Mouse (Mus musculus): ENCODE results near the gene Klrc1.
"Not testable (repeated sequence)": the region's sequence is repeated elsewhere in the genome, so short reads cannot be mapped to it uniquely, and the experiment has no call there.

Klrc1 gene

DNA sequence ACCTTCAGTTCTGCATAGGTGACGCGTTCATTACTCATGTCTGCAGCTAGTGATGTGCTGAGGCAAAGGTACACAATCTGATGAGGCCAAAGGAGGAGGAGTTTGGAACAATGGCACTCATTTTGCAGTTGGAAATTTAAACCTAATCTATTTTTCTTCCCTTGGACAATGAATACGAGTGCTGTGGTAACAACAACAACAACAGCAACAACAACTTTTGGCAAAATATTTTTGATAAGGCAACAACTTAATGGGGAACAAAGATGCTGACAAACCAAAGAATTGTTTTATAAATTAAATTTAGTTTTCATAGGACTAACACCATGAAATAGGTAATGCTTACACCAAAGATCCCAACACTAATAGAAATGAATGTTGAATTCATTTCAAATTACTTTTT lies at the start of gene Klrc1:
Gene Klrc1, minus strand, starts transcription at position 101 of the 400 bp plus-strand sequence.
- CTCF ChIA-PET: no interaction called here

DNA sequence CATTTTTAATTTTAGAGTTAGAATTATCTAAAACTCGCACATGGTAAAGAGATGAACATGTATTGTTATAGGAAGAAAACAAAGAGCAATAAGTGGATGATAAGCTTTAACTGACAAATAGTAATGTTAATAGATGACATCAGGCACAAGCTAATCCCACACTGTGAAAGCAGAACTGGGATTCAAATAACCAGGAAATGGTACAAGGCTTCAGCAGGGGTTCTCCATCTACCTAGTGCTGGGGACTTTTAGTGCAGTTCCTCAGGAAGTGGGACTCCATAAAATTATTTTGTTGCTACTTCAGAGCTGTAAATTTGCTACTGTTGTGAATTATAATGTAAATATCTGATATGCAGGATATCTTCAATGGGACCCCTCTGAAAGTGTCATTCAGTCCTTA lies 48.5 kb upstream of the Klrc1 start:
- CTCF ChIA-PET: no interaction called here

- CTCF ChIA-PET: no interaction called here
These were observed 42.6 kb upstream of the Klrc1 start for GRCm38 (mm10) chr6:129721390-129721789.

GRCm38 (mm10) chr6:129720487-129720886 lies 41.7 kb upstream of the Klrc1 start:
- CTCF ChIA-PET: no interaction called here

GRCm38 (mm10) chr6:129717032-129717431 lies 38.3 kb upstream of the Klrc1 start, which contains the start of gene Klri1:
Gene Klri1, minus strand, starts transcription at chr6:129717132.
- CTCF ChIA-PET: no interaction called here

- CTCF ChIA-PET: interaction anchor here (0.9 kb wide), 1 partner anchor 9 kb away, joined by 3 read pairs; no protein-coding TSS in a partner anchor
These were observed 34.8 kb upstream of the Klrc1 start for GRCm38 (mm10) chr6:129713566-129713965.

DNA sequence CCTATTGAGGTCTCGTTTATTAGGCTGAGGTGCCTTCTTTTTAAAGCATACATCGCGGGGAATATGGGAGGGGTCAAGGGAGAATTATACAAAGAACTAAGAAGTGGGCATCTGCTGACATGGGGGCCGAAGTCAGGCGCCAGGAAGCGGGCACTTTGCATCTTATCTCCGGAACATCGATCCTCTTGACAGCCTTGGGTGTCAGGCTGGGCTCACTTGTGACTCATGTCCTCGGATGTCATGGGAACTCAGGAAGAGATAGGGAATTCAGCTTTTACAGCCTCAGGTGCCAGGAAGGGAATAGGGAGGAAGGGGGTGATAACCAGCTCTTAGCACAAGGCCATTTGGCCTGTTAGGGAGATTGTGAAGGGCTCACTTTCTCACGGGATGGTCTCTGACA lies 12.7 kb upstream of the Klrc1 start:
- CTCF ChIA-PET: not testable (repeated sequence)

DNA sequence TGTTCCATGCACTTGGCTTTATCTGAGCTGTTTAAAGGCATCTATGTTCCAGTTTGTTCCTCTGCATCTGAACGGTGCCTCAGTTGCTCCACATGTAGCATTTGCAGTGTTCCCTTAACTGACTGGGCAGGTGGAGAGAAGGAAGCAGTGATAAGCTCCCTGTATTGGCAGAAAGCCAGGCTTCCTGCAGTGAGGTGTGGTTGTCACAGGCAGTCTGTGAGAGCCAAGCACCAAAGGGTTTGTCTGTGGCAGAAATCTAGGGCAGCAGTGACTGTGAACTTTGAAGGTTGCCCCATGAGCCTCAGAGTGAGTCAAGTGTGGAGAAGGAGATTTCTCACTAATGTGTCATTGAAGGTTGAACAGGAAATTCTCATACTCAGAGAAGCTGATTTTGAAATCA lies 1.6 kb upstream of the Klrc1 start:
- CTCF ChIA-PET: no interaction called here

- CTCF ChIA-PET: not testable (repeated sequence)
These were observed 17.5 kb downstream of the Klrc1 start for GRCm38 (mm10) chr6:129661301-129661700.

- CTCF ChIA-PET: not testable (repeated sequence)
These were observed 18.2 kb downstream of the Klrc1 start, which contains the start of gene Klrc2 for GRCm38 (mm10) chr6:129660589-129660988. Gene Klrc2, minus strand, starts transcription at chr6:129660689.

- CTCF ChIA-PET: not testable (repeated sequence)
These were observed 34.7 kb downstream of the Klrc1 start for GRCm38 (mm10) chr6:129644054-129644453.

- CTCF ChIA-PET: not testable (repeated sequence)
These were observed 35.5 kb downstream of the Klrc1 start, which contains the start of gene Klrc3 for GRCm38 (mm10) chr6:129643237-129643636. Gene Klrc3, minus strand, starts transcription at chr6:129643337.

GRCm38 (mm10) chr6:129631046-129631445 lies 47.7 kb downstream of the Klrc1 start:
- CTCF ChIA-PET: not testable (repeated sequence)

DNA sequence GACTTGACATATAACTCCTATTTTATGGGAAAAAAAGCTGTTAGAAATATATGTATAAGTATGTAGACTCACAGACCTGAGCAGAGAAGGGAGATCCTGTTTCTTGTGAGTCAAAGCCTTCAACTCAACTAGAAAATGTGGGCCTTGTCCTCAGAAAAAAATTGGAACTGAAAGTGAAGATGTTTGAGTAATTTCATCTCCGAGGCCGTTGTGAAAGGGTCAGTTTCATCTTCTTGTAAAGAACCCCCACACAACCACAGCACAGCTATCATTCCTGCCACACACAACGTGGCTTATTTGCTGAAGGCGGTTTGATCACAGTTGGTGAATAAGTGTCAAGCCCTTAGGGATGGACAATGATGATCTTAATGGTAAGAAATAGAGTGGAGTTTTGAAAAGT lies 55.0 kb downstream of the Klrc1 start, which contains the start of gene Klrk1:
Gene Klrk1, minus strand, starts transcription at position 130 of the 400 bp plus-strand sequence.
- CTCF ChIA-PET: no interaction called here
